Mouse (Mus musculus) heart, adult 11 months (tissue): ENCODE measurements around the gene Wfdc6a.
A peak's percentile ranks its signal among the peaks of the same experiment; 100 is the strongest.

Experiments
- DNase-seq: peaks from one replicate; pipeline ENCODE4 v3.0.0; 2022

Gene Wfdc6a

GRCm38 (mm10) chr2:164549963-164550894 lies 35.0 kb downstream of the Wfdc6a start:
- DNase-seq = no peak

GRCm38 (mm10) chr2:164549338-164549737 lies 35.9 kb downstream of the Wfdc6a start:
- no peak for DNase-seq

GRCm38 (mm10) chr2:164544454-164545097 lies 40.7 kb downstream of the Wfdc6a start:
- no peak for DNase-seq

GRCm38 (mm10) chr2:164543745-164544144 lies 41.5 kb downstream of the Wfdc6a start:
- no peak for DNase-seq

GRCm38 (mm10) chr2:164542598-164542997 lies 42.6 kb downstream of the Wfdc6a start:
- DNase-seq = no peak

GRCm38 (mm10) chr2:164542132-164542531 lies 43.1 kb downstream of the Wfdc6a start:
- no peak for DNase-seq

- peak; percentile 90 for DNase-seq
These were observed 44.4 kb downstream of the Wfdc6a start for GRCm38 (mm10) chr2:164540652-164541427.

GRCm38 (mm10) chr2:164537003-164537402 lies 48.2 kb downstream of the Wfdc6a start:
- DNase-seq = no peak

- no peak for DNase-seq
These were observed 50.9 kb downstream of the Wfdc6a start for GRCm38 (mm10) chr2:164534315-164534714.

GRCm38 (mm10) chr2:164531169-164531568 lies 54.1 kb downstream of the Wfdc6a start:
- DNase-seq = no peak
